Mouse (Mus musculus): ENCODE data around the gene Pagr1a. TPM values are rescaled to one million over a fixed set of nuclear protein-coding genes. Genes with fewer than 3 reads are reported as not detected.

The Pagr1a gene
- polyA plus RNA-seq, 1 experiment from 2014 or later = 67.2 TPM

GRCm38 (mm10) chr7:126975493-126975892, 41.7 kb downstream of the Pagr1a start:
- H3K36me3 ChIP-seq (ENCODE audit: control insufficient read depth, insufficient read depth, low read length) = peaks cover 9% of the 10 kb centered on the region
- 11% methylated on average over 8 of the region's 8 CpGs for WGBS

GRCm38 (mm10) chr7:126967361-126967760, 49.8 kb downstream of the Pagr1a start:
- Histone ChIP-seq H3K27me3 (ENCODE audit: control insufficient read depth, insufficient read depth, low read depth, low read length) (peaks cover 10% of the 10 kb centered on the region), H3K9me3 (ENCODE audit: control insufficient read depth, low read length) (no peaks in the 10 kb centered on the region), H3K27ac (ENCODE audit: low read length) (no peak overlapping the region), H3K4me2 (ENCODE audit: low read depth, low read length) (no peak overlapping the region), H3K4me3 (ENCODE audit: low read length) (no peak overlapping the region), H3K4me1 (replicated peaks; ENCODE audit: control insufficient read depth, insufficient read depth, low read length) (no peaks in the 10 kb centered on the region), H3K9ac (ENCODE audit: low read length) (no peak overlapping the region), H3K36me3 (ENCODE audit: control insufficient read depth, insufficient read depth, low read length) (no peaks in the 10 kb centered on the region)
- no peak for ATAC-seq (ENCODE audit: low read depth)
- 69% methylated on average over 6 of the region's 6 CpGs for WGBS

More at GRCm38 (mm10) chr7:126975493-126975892, 41.7 kb downstream of the Pagr1a start:
- Histone ChIP-seq H3K9ac (ENCODE audit: low read length) (peak overlapping the region; percentile 99), H3K27ac (ENCODE audit: low read length) (peak overlapping the region; percentile 20; the same call in 1 of the 2 replicates), H3K27me3 (ENCODE audit: control insufficient read depth, insufficient read depth, low read depth, low read length) (no peaks in the 10 kb centered on the region), H3K4me1 (replicated peaks; ENCODE audit: control insufficient read depth, insufficient read depth, low read length) (peaks cover 7% of the 10 kb centered on the region), H3K9me3 (ENCODE audit: control insufficient read depth, low read length) (no peaks in the 10 kb centered on the region), H3K4me2 (ENCODE audit: low read depth, low read length) (peak overlapping the region; percentile 68), H3K4me3 (ENCODE audit: low read length) (peak overlapping the region; percentile 99)
- peak; percentile 3; the same call in 1 of the 2 replicates for ATAC-seq (ENCODE audit: low read depth)

GRCm38 (mm10) chr7:126965568-126965967, 51.6 kb downstream of the Pagr1a start:
- Histone ChIP-seq H3K9ac (ENCODE audit: low read length) (no peak overlapping the region), H3K27ac (ENCODE audit: low read length) (no peak overlapping the region), H3K27me3 (ENCODE audit: control insufficient read depth, insufficient read depth, low read depth, low read length) (peaks cover 10% of the 10 kb centered on the region), H3K36me3 (ENCODE audit: control insufficient read depth, insufficient read depth, low read length) (no peaks in the 10 kb centered on the region), H3K4me1 (replicated peaks; ENCODE audit: control insufficient read depth, insufficient read depth, low read length) (no peaks in the 10 kb centered on the region), H3K4me3 (ENCODE audit: low read length) (no peak overlapping the region), H3K4me2 (ENCODE audit: low read depth, low read length) (no peak overlapping the region), H3K9me3 (ENCODE audit: control insufficient read depth, low read length) (no peaks in the 10 kb centered on the region)
- no peak for ATAC-seq (ENCODE audit: low read depth)
- 39% methylated on average over 3 of the region's 3 CpGs for WGBS

Small RNA genes within 50 kb of the gene (microRNA-seq; reads per million reads assigned to microRNA genes)
- gene Gm44343 = not detected

Other genes with a start within 250 kb of the Pagr1a start
- gene Ypel3, start 240.4 kb downstream of the Pagr1a start, polyA plus RNA-seq (2015; fragmentation: Nextera tagmentation; extraction: Ambion mirVana) = 111 and 123 TPM in 2 replicates
- 0.25 and 0.68 TPM in 2 replicates for gene Tbx6, start 235.9 kb downstream of the Pagr1a start, polyA plus RNA-seq (2015; fragmentation: Nextera tagmentation; extraction: Ambion mirVana)
- gene Ppp4c, start 224.9 kb downstream of the Pagr1a start, polyA plus RNA-seq (2015; fragmentation: Nextera tagmentation; extraction: Ambion mirVana) = 232 and 243 TPM in 2 replicates
- gene Fam57b, start 219.7 kb downstream of the Pagr1a start, polyA plus RNA-seq (2015; fragmentation: Nextera tagmentation; extraction: Ambion mirVana) = 0.36 and 0.38 TPM in 2 replicates
- gene 4930451I11Rik, start 185.7 kb downstream of the Pagr1a start, polyA plus RNA-seq (2015; fragmentation: Nextera tagmentation; extraction: Ambion mirVana) = not detected in 2 replicates
- 0.49 and 0.63 TPM in 2 replicates for gene Doc2a, start 169.9 kb downstream of the Pagr1a start, polyA plus RNA-seq (2015; fragmentation: Nextera tagmentation; extraction: Ambion mirVana)
- gene Hirip3, start 155.4 kb downstream of the Pagr1a start, polyA plus RNA-seq (2015; fragmentation: Nextera tagmentation; extraction: Ambion mirVana) = 30.3 and 32.3 TPM in 2 replicates
- gene Ino80e, start 155.0 kb downstream of the Pagr1a start, polyA plus RNA-seq (2015; fragmentation: Nextera tagmentation; extraction: Ambion mirVana) = 76.5 and 89.3 TPM in 2 replicates
- gene Taok2, start 132.6 kb downstream of the Pagr1a start, polyA plus RNA-seq (2015; fragmentation: Nextera tagmentation; extraction: Ambion mirVana) = 55.8 and 58.3 TPM in 2 replicates
- 28.4 and 30.8 TPM in 2 replicates for gene Tmem219, start 94.4 kb downstream of the Pagr1a start, polyA plus RNA-seq (2015; fragmentation: Nextera tagmentation; extraction: Ambion mirVana)
- 11.7 and 12.3 TPM in 2 replicates for gene Kctd13, start 88.5 kb downstream of the Pagr1a start, polyA plus RNA-seq (2015; fragmentation: Nextera tagmentation; extraction: Ambion mirVana)
- 0.14 and 0.20 TPM in 2 replicates for gene Asphd1, start 67.8 kb downstream of the Pagr1a start, polyA plus RNA-seq (2015; fragmentation: Nextera tagmentation; extraction: Ambion mirVana)
- 0.36 and 0.63 TPM in 2 replicates for gene Sez6l2, start 66.8 kb downstream of the Pagr1a start, polyA plus RNA-seq (2015; fragmentation: Nextera tagmentation; extraction: Ambion mirVana)
- 119 and 122 TPM in 2 replicates for gene Cdipt, start 41.4 kb downstream of the Pagr1a start, polyA plus RNA-seq (2015; fragmentation: Nextera tagmentation; extraction: Ambion mirVana)
- 0.89 and 2.1 TPM in 2 replicates for gene Cdiptos, start 41.3 kb downstream of the Pagr1a start, polyA plus RNA-seq (2015; fragmentation: Nextera tagmentation; extraction: Ambion mirVana)
- 14.9 and 17.9 TPM in 2 replicates for gene Mvp, start 2.7 kb downstream of the Pagr1a start, polyA plus RNA-seq (2015; fragmentation: Nextera tagmentation; extraction: Ambion mirVana)
- gene Pagr1b, start 868 bp downstream of the Pagr1a start, polyA plus RNA-seq (2015; fragmentation: Nextera tagmentation; extraction: Ambion mirVana) = 0.62 and 0.93 TPM in 2 replicates
- 39.1 and 63.1 TPM in 2 replicates for gene Gm42742, start 3.7 kb upstream of the Pagr1a start, polyA plus RNA-seq (2015; fragmentation: Nextera tagmentation; extraction: Ambion mirVana)
- 4.5 TPM in 2 replicates for gene Prrt2, start 3.9 kb upstream of the Pagr1a start, polyA plus RNA-seq (2015; fragmentation: Nextera tagmentation; extraction: Ambion mirVana)
- 38.6 and 46.1 TPM in 2 replicates for gene Maz, start 9.7 kb upstream of the Pagr1a start, polyA plus RNA-seq (2015; fragmentation: Nextera tagmentation; extraction: Ambion mirVana)
- gene Kif22, start 25.1 kb upstream of the Pagr1a start, polyA plus RNA-seq (2015; fragmentation: Nextera tagmentation; extraction: Ambion mirVana) = 140 and 153 TPM in 2 replicates
- gene Zg16, start 70.0 kb upstream of the Pagr1a start, polyA plus RNA-seq (2015; fragmentation: Nextera tagmentation; extraction: Ambion mirVana) = 7.1 TPM in 1 of 2 replicates, not detected in the other
- 11.5 and 12.8 TPM in 2 replicates for gene AI467606, start 74.0 kb upstream of the Pagr1a start, polyA plus RNA-seq (2015; fragmentation: Nextera tagmentation; extraction: Ambion mirVana)
- gene Qprt, start 104.9 kb upstream of the Pagr1a start, polyA plus RNA-seq (2015; fragmentation: Nextera tagmentation; extraction: Ambion mirVana) = 0.43 and 1.2 TPM in 2 replicates
- gene Spn, start 120.5 kb upstream of the Pagr1a start, polyA plus RNA-seq (2015; fragmentation: Nextera tagmentation; extraction: Ambion mirVana) = 0.44 and 0.70 TPM in 2 replicates
- gene Cd2bp2, start 178.7 kb upstream of the Pagr1a start, polyA plus RNA-seq (2015; fragmentation: Nextera tagmentation; extraction: Ambion mirVana) = 53.9 and 54.0 TPM in 2 replicates
- gene Tbc1d10b, start 191.1 kb upstream of the Pagr1a start, polyA plus RNA-seq (2015; fragmentation: Nextera tagmentation; extraction: Ambion mirVana) = 20.5 and 23.8 TPM in 2 replicates
- gene Mylpf, start 191.5 kb upstream of the Pagr1a start, polyA plus RNA-seq (2015; fragmentation: Nextera tagmentation; extraction: Ambion mirVana) = 47.4 and 105 TPM in 2 replicates
- gene Zfp553, start 215.7 kb upstream of the Pagr1a start, polyA plus RNA-seq (2015; fragmentation: Nextera tagmentation; extraction: Ambion mirVana) = 27.7 and 32.3 TPM in 2 replicates
- gene Sept1, start 215.8 kb upstream of the Pagr1a start, polyA plus RNA-seq (2015; fragmentation: Nextera tagmentation; extraction: Ambion mirVana) = 23.2 and 23.4 TPM in 2 replicates
- gene Zfp771, start 226.9 kb upstream of the Pagr1a start, polyA plus RNA-seq (2015; fragmentation: Nextera tagmentation; extraction: Ambion mirVana) = 36.9 and 48.7 TPM in 2 replicates
- gene Dctpp1, start 243.4 kb upstream of the Pagr1a start, polyA plus RNA-seq (2015; fragmentation: Nextera tagmentation; extraction: Ambion mirVana) = 138 and 147 TPM in 2 replicates

Data from lung, embryonic 16.5 days (tissue).